Mouse (Mus musculus) megakaryocyte, embryonic 14.5 days (primary cell): ENCODE measurements around the gene Rab26. TPM values are rescaled to one million over a fixed set of nuclear protein-coding genes. Genes with fewer than 3 reads are reported as not detected.
A peak's percentile ranks its signal among the peaks of the same experiment; 100 is the strongest.

Source experiments
- H3K27me3 ChIP-seq: replicated peaks from 2 replicates; pipeline ENCODE3; 2012; ENCODE audit warnings: inconsistent platforms
- H3K36me3 ChIP-seq: replicated peaks from 2 replicates; pipeline ENCODE3; 2012; ENCODE audit warnings: low read length, inconsistent platforms, mixed read lengths
- H3K4me1 ChIP-seq: 2 replicates; pipeline ENCODE4 v1.6.1; 2012; ENCODE audit warnings: inconsistent platforms
- H3K4me3 ChIP-seq: replicated peaks from 2 replicates; pipeline ENCODE3; 2012; ENCODE audit warnings: moderate library complexity, mild to moderate bottlenecking, inconsistent platforms
- H3K9me3 ChIP-seq: 2 replicates; pipeline ENCODE4 v1.6.1; 2012; ENCODE audit warnings: inconsistent platforms
- FLI1 ChIP-seq: IDR thresholded peaks from 2 replicates; pipeline ENCODE4 v1.6.1; 2012; ENCODE audit warnings: low read length, inconsistent platforms, mixed read lengths
- GATA1 ChIP-seq: IDR thresholded peaks from 3 replicates; pipeline ENCODE4 v1.6.1; 2012; ENCODE audit warnings: mixed read lengths, low read length, inconsistent platforms, borderline replicate concordance
- polyA plus RNA-seq: library from polyadenylated mRNA; stranded (reverse); fragments of >175 nt; gene quantifications from 2 replicates; pipeline ENCODE4 v1.2.3, GENCODE M21; 2012; ENCODE audit warnings: low replicate concordance; ENCODE audit not compliant: insufficient read depth

Rab26 gene
- not detected in 2 replicates for polyA plus RNA-seq

DNA sequence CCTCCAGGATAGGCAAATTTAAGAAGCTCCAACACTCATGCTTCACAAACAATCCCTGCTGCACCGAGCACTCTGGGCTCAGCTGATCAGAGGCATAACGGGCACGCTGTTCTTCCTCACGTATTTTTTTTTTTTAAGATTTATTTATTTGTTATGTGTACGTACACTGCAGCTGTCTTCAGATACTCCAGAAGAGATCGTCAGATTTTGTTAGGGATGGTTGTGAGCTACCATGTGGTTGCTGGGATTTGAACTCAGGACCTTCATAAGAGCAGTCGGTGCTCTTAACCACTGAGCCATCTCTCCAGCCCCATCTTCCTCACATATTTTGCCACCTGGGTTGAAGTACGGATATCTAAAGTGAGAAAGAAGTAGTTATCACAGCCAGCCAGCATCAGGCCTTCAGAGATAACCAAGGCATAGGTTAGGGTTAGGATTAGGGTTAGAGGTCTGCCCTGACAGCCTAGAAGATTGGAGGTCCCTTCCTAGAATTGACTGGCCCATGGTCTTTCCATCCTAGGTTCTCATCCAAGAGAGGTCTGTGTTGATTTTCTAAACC, at the start of gene Rab26:
Gene Rab26, minus strand, starts transcription at position 51 of the 559 bp plus-strand sequence.
- H3K36me3 ChIP-seq: peaks cover 30% of the 10 kb centered on the region
- no peak for TF ChIP-seq GATA1
- TF ChIP-seq FLI1: no peak
- H3K4me3 ChIP-seq: peak within 1 kb of the TSS; percentile 89
- peaks cover 18% of the 10 kb centered on the region for H3K27me3 ChIP-seq
- no peaks in the 10 kb centered on the region for H3K9me3 ChIP-seq
- H3K4me1 ChIP-seq: peaks cover 55% of the 10 kb centered on the region

DNA sequence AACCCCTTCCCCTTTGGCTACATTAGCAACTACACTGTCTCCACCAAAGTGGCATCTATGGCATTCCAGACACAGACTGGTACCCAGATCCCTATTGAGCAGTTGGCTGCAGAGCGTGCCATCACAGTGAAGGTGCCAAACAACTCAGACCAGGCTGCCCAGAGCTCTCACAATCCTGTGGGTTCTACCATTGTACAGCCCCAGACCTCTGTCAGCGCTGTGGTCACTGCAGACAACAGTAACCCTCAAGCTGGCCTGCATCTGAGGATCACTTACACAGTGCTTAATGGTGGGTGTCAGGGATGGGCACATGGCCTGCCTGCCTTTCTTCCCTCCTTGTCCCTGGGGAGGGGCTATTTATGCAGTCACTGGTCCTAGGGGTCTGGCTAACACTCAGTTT, 46.3 kb upstream of the Rab26 start:
- peaks cover 7% of the 10 kb centered on the region for H3K4me1 ChIP-seq
- H3K9me3 ChIP-seq: no peaks in the 10 kb centered on the region
- TF ChIP-seq GATA1: no peak
- TF ChIP-seq FLI1: no peak
- no peak overlapping the region for H3K4me3 ChIP-seq
- H3K27me3 ChIP-seq: no peaks in the 10 kb centered on the region
- peaks cover 84% of the 10 kb centered on the region for H3K36me3 ChIP-seq

DNA sequence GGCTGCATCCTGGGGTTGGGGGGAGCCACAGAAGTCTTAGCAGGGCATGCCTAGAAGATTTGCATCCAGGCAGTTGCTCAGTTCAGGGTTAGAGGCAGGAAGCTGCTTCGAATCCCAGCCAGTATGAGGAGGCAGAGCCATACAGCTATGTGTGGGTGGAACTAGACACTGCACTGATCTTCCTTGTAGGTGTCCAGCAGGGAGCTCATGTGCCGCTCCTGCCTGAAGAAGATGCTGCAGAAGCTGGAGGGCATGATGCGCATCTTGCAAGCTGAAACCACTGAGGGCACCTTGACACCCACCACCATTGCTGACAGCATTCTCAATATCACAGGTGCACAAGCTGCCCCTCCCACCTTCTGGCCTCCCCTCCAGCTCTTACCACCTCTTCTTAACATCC, 45.5 kb upstream of the Rab26 start:
- H3K4me3 ChIP-seq: no peak overlapping the region
- peaks cover 91% of the 10 kb centered on the region for H3K36me3 ChIP-seq
- TF ChIP-seq FLI1 (no peak), GATA1 (no peak)
- H3K4me1 ChIP-seq: peaks cover 7% of the 10 kb centered on the region
- no peaks in the 10 kb centered on the region for H3K9me3 ChIP-seq
- H3K27me3 ChIP-seq: no peaks in the 10 kb centered on the region

DNA sequence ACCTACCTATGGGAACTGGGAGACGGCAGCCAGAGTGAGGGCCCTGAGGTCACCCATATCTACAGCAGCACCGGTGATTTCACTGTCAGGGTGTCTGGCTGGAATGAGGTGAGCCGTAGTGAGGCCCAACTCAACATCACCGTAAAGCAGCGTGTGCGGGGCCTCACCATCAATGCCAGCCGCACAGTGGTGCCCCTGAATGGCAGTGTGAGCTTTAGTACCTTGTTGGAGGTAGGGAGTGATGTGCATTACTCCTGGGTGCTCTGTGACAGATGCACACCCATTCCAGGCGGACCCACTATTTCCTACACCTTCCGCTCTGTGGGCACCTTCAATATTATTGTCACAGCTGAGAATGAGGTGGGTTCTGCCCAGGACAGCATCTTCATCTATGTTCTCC, 39.8 kb upstream of the Rab26 start:
- TF ChIP-seq GATA1: no peak
- no peak for TF ChIP-seq FLI1
- no peaks in the 10 kb centered on the region for H3K9me3 ChIP-seq
- no peaks in the 10 kb centered on the region for H3K27me3 ChIP-seq
- no peak overlapping the region for H3K4me3 ChIP-seq
- peaks cover 17% of the 10 kb centered on the region; the same call in 1 of the 2 replicates for H3K4me1 ChIP-seq
- peaks cover 100% of the 10 kb centered on the region for H3K36me3 ChIP-seq

DNA sequence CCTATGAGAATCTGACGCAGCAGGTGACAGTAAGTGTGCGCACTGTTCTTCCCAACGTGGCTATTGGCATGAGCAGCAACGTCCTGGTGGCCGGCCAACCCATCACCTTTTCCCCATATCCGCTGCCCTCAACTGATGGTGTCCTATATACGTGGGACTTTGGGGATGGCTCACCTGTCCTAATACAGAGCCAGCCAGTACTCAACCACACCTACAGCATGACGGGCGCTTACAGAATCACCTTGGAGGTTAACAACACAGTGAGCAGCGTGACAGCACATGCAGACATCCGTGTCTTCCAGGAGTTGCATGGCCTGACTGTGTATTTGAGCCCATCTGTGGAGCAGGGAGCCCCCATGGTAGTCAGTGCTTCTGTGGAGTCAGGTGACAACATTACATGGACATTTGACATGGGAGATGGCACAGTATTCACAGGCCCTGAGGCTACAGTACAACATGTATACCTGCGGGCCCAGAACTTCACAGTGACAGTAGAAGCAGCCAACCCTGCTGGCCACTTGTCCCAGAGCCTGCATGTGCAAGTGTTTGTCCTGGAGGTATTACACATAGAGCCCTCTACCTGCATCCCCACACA, 38.7 kb upstream of the Rab26 start:
- TF ChIP-seq FLI1 (no peak), GATA1 (no peak)
- Histone ChIP-seq H3K9me3 (no peaks in the 10 kb centered on the region), H3K27me3 (no peaks in the 10 kb centered on the region), H3K4me1 (peaks cover 24% of the 10 kb centered on the region), H3K36me3 (peaks cover 100% of the 10 kb centered on the region), H3K4me3 (no peak overlapping the region)

DNA sequence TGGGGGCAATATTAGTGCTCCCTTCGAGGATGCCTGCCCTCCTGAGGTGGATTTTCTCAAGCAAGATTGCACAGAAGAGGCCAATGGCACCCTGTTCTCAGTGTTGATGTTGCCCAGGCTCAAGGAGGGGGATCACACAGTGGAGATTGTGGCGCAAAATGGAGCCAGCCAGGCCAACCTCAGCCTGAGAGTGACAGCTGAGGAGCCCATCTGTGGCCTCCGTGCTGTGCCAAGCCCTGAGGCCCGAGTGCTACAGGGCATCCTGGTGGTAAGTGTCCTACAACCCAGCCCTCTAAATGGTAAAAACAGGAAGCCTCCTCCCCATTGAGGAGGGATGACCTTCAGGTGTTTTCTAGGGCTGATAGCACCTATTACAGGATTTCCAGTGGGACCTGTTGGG, 35.8 kb upstream of the Rab26 start:
- peaks cover 100% of the 10 kb centered on the region for H3K36me3 ChIP-seq
- no peak for TF ChIP-seq GATA1
- TF ChIP-seq FLI1: no peak

DNA sequence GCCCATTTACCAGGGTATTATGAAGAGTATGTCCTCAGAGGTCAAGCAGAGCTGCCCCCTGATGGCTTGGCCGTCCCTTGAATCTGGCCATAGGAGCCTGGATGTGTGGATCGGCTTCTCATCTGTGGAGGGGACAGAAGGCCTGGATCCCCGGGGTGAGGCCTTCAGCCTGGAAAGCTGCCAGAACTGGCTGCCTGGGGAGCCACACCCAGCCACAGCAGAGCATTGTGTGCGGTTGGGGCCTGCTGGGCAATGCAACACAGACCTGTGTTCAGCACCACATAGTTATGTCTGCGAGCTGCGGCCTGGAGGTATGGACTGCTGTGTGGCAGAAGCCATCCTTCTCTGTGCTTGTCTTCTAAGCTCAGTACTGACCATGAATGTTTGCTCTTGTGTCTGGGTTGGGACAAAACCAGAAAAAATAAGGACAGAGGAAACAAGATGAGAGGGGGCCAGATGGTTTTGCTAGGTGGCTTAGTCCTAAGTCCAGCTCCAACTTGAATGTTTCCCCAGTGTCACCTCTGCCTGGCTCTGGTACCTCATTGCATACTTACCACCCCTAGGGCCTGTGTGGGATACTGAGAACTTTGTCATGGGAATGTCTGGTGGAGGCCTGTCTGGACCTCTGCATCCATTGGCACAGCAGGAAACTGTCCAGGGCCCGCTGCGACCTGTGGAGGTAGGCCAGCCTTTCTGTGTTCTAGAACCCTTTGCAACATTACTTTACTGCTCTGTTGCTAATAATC, 33.2 kb upstream of the Rab26 start:
- peaks cover 51% of the 10 kb centered on the region for H3K4me1 ChIP-seq
- no peaks in the 10 kb centered on the region for H3K9me3 ChIP-seq
- peaks cover 82% of the 10 kb centered on the region for H3K36me3 ChIP-seq
- no peaks in the 10 kb centered on the region for H3K27me3 ChIP-seq
- no peak overlapping the region for H3K4me3 ChIP-seq
- TF ChIP-seq GATA1 (no peak), FLI1 (no peak)

More for the DNA sequence above, 35.8 kb upstream of the Rab26 start:
- Histone ChIP-seq H3K4me1 (peaks cover 37% of the 10 kb centered on the region), H3K27me3 (no peaks in the 10 kb centered on the region), H3K4me3 (no peak overlapping the region), H3K9me3 (no peaks in the 10 kb centered on the region)

DNA sequence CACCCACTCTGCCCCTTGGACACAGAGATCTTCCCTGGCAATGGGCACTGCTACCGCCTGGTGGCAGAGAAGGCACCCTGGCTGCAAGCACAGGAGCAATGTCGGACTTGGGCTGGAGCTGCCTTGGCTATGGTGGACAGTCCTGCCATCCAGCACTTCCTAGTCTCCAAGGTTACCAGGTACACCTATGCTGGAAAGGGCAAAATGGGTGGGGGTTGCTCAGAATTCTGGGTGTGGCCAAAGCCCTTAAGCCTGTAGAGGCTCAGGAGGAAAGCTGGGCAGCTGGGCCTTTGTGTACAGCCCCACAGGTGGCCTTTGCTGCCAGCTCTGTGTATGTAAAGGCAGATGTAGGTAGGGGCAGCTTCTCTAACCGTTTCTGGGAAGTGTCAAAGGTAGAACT, 31.8 kb upstream of the Rab26 start:
- H3K4me3 ChIP-seq: no peak overlapping the region
- no peak for TF ChIP-seq FLI1
- no peak for TF ChIP-seq GATA1
- peaks cover 57% of the 10 kb centered on the region for H3K4me1 ChIP-seq
- H3K36me3 ChIP-seq: peaks cover 68% of the 10 kb centered on the region
- no peaks in the 10 kb centered on the region for H3K27me3 ChIP-seq
- H3K9me3 ChIP-seq: no peaks in the 10 kb centered on the region

DNA sequence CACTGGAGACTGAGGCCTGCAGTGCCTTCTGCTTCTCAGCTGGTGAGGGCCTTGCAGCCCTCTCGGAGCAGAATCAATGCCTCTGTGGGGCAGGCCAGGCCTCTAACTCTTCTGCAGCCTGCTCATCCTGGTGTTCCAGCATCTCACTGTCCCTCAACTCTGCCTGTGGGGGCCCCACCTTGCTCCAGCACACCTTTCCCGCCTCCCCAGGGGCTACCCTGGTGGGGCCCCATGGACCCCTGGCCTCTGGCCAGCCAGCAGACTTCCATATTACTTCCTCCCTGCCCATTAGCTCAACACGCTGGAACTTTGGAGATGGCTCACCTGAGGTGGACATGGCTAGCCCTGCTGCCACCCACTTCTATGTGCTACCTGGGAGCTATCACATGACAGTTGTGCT, 31.1 kb upstream of the Rab26 start:
- TF ChIP-seq GATA1: no peak
- TF ChIP-seq FLI1: no peak
- Histone ChIP-seq H3K36me3 (peaks cover 61% of the 10 kb centered on the region), H3K4me1 (peaks cover 64% of the 10 kb centered on the region), H3K9me3 (no peaks in the 10 kb centered on the region), H3K27me3 (no peaks in the 10 kb centered on the region), H3K4me3 (no peak overlapping the region)

DNA sequence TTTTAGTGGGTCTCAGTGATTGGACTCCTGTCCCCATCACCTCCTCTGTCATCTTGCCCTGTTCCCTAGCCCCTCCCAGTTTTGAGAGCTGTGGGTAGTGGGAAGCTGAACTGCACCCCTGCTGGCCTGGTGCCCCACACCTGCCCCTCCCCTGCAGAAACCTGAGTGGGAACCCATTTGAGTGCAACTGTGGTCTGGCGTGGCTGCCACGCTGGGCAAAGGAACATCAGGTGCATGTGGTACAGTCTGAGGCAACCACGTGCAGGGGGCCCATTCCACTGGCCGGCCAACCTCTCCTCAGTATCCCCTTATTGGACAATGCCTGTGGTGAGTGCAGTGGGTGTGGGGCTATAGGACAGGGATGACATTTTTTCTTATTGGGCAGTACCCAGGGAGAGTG, 30.4 kb upstream of the Rab26 start:
- Histone ChIP-seq H3K4me3 (no peak overlapping the region), H3K27me3 (no peaks in the 10 kb centered on the region), H3K36me3 (peaks cover 55% of the 10 kb centered on the region), H3K4me1 (peaks cover 68% of the 10 kb centered on the region), H3K9me3 (no peaks in the 10 kb centered on the region)
- TF ChIP-seq GATA1 (no peak), FLI1 (no peak)
